Mouse (Mus musculus): Measurements from ENCODE around the gene Coro6. TPM values are rescaled to one million over a fixed set of nuclear protein-coding genes. Genes with fewer than 3 reads are reported as not detected.

Coro6 gene
- polyA plus RNA-seq, 1 experiment from 2014 or later, result 55.5 TPM

DNA sequence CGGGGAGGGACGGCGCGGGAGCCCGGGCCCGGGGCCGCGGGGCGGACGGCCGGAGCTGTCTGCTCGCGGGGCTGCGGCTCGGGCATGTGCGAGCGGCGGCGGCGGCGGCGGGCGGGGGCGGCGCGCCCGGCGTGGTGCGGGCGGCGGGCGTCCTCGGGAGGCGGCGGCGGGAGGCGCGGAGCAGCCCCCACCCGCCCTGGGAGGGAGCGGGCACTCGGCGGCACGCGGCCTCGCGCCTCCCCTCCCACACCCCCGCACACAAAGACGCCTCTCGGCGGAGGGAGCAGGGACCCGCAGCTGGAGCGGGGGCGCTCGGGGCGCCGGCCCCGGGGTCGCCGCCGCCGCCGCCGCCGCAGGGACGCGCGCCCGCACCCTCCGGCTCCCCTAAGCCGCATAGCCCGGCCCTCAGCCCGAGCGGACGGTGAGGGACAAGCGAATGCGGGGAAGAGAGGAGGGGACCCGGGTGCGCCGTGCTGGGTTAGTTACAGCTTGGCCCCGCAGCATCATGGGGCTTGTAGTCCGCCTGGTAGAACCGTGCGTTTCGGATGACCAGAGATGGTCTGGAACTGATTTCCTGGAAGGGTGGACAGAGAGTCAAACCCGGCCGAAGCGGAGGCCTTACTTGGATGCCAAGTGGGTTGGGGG lies 27.5 kb downstream of the Coro6 start, which contains the start of gene Ankrd13b:
Gene Ankrd13b, minus strand, starts transcription at position 88 of the 645 bp plus-strand sequence.
- Histone ChIP-seq H3K27me3 (ENCODE audit: control insufficient read depth, insufficient read depth, low read length) (no peaks in the 10 kb centered on the region), H3K9me3 (ENCODE audit: control insufficient read depth, low read length) (no peaks in the 10 kb centered on the region), H3K36me3 (ENCODE audit: control insufficient read depth, insufficient read depth, low read length) (no peaks in the 10 kb centered on the region), H3K4me2 (ENCODE audit: low read length) (peak within 1 kb of the TSS; percentile 99), H3K27ac (replicated peaks in 1 of 2; ENCODE audit: control insufficient read depth in 1 of 2, insufficient read depth in 1 of 2, low read depth in 2 of 2, low read length in 2 of 2) (peak within 1 kb of the TSS in 1 of 2 experiments; percentile 1; a peak in 2 of 4 replicates), H3K9ac (ENCODE audit: low read length) (peak within 1 kb of the TSS; percentile 86), H3K4me3 (ENCODE audit: control insufficient read depth in 1 of 2, insufficient read depth in 1 of 2, low read depth in 1 of 2, low read length in 2 of 2) (peak within 1 kb of the TSS; percentile 85 to 87), H3K4me1 (ENCODE audit: control insufficient read depth in 2 of 2, insufficient read depth in 2 of 2, low read length in 2 of 2) (peaks cover 34 to 45% of the 10 kb centered on the region in 2 experiments)
- WGBS, result 1% methylated on average over 73 of the region's 87 CpGs
- no peak for ATAC-seq (ENCODE audit: insufficient number of reproducible peaks, insufficient read depth, low FRiP score, low read depth)

DNA sequence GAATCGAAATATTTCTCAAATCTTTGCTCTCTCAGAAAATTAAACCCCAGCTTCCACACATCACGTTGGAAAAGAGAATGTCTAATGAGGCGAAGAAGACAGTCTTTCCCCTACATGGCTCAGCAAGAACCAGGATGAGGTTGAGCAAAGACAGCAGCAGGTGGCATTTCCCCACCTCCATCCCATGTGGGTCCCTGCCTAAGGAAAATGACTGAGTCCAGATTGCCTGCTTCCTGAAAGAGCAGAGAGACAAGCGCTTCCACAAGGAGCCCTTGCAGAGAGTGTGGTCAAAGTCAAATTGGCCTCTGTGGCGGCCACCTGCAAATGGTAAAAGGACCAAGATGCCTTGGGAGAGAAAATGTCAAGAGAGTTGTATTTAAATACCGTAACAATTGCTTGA lies 28.2 kb downstream of the Coro6 start:
- 72% methylated on average over 6 of the region's 6 CpGs for WGBS
- H3K9me3 ChIP-seq (ENCODE audit: control insufficient read depth, low read length), result no peaks in the 10 kb centered on the region
- H3K9ac ChIP-seq (ENCODE audit: low read length), result 0 out of 2 replicates have a peak overlapping the region, but pooled peaks have one; percentile 27
- no peaks in the 10 kb centered on the region for H3K27me3 ChIP-seq (ENCODE audit: control insufficient read depth, insufficient read depth, low read length)
- peak overlapping the region; percentile 99 for H3K4me2 ChIP-seq (ENCODE audit: low read length)
- H3K4me1 ChIP-seq (ENCODE audit: control insufficient read depth in 2 of 2, insufficient read depth in 2 of 2, low read length in 2 of 2), result peaks cover 34 to 52% of the 10 kb centered on the region in 2 experiments
- no peak for ATAC-seq (ENCODE audit: insufficient number of reproducible peaks, insufficient read depth, low FRiP score, low read depth)
- H3K4me3 ChIP-seq (ENCODE audit: control insufficient read depth in 1 of 2, insufficient read depth in 1 of 2, low read depth in 1 of 2, low read length in 2 of 2), result peak overlapping the region in 1 of 2 experiments; percentile 87; a peak in 1 of 4 replicates
- H3K27ac ChIP-seq (replicated peaks in 1 of 2; ENCODE audit: control insufficient read depth in 1 of 2, insufficient read depth in 1 of 2, low read depth in 2 of 2, low read length in 2 of 2), result peak overlapping the region in 1 of 2 experiments; percentile 1; a peak in 1 of 4 replicates
- H3K36me3 ChIP-seq (ENCODE audit: control insufficient read depth, insufficient read depth, low read length), result no peaks in the 10 kb centered on the region

DNA sequence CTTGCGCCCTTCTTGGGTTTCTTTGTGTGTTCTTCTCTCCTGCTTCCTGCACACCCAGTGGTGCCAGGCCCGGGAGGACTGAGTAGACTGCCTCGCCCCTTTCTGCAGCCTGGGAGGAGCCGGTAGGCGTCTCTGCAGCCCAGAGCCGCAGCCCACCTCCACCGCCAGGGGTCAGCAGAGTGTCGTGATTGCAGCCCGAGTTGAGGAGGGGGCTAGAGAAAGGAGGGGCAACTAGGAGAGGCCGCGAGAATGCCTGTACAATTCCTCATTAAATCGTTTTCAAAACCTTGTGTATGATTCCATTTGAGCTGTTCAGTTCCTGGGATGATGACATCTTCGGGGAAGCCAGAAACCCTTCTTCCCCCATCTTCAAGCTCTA lies 28.9 kb downstream of the Coro6 start:
- peak overlapping the region; percentile 92 to 94 for H3K4me3 ChIP-seq (ENCODE audit: control insufficient read depth in 1 of 2, insufficient read depth in 1 of 2, low read depth in 1 of 2, low read length in 2 of 2)
- H3K36me3 ChIP-seq (ENCODE audit: control insufficient read depth, insufficient read depth, low read length), result no peaks in the 10 kb centered on the region
- H3K27me3 ChIP-seq (ENCODE audit: control insufficient read depth, insufficient read depth, low read length), result no peaks in the 10 kb centered on the region
- H3K4me1 ChIP-seq (ENCODE audit: control insufficient read depth in 2 of 2, insufficient read depth in 2 of 2, low read length in 2 of 2), result peaks cover 36 to 58% of the 10 kb centered on the region in 2 experiments
- peak overlapping the region; percentile 95 to 98 for H3K27ac ChIP-seq (replicated peaks in 1 of 2; ENCODE audit: control insufficient read depth in 1 of 2, insufficient read depth in 1 of 2, low read depth in 2 of 2, low read length in 2 of 2)
- peak; percentile 41 for ATAC-seq (ENCODE audit: insufficient number of reproducible peaks, insufficient read depth, low FRiP score, low read depth)
- H3K9ac ChIP-seq (ENCODE audit: low read length), result peak overlapping the region; percentile 96
- H3K4me2 ChIP-seq (ENCODE audit: low read length), result peak overlapping the region; percentile 94
- H3K9me3 ChIP-seq (ENCODE audit: control insufficient read depth, low read length), result no peaks in the 10 kb centered on the region
- WGBS, result 0% methylated on average over 13 of the region's 13 CpGs

DNA sequence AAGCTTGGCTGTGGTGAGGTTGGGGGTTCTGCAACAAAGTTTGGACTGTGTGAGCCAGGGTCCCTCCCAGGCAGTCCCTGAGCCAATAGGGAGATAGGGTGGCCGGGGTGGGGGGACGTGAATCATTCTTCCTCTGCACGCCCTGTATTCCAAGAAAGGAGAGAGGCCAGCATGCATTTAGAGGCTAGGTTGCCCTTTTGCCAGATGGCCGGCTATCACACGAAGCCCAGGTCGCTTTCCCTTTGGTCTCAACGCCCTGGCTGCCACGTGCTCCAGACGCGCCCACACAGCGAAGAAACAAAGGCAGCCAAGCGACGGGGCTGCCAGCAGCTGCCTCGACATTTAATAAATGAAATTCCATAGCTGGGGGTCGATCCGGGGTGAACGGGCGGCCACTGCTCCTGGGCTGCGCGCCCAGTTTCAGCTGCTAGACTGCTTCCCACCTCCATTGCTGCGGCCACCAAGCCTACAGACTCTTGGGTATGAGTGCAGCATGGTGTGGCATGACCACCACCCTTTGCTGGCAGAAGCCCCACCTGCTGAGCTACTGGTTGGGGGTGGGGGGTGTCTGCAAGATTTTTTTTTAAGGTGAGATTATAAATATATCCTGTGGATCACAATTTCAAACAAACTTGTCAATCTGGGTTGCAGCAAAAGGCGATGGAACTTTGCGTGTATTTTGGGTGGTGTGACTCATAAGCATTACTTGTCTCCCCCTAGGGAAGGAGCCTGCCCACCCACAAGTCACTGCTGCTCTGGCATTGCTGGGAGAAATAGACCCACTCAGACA lies 29.5 kb downstream of the Coro6 start:
- Histone ChIP-seq H3K4me3 (ENCODE audit: control insufficient read depth in 1 of 2, insufficient read depth in 1 of 2, low read depth in 1 of 2, low read length in 2 of 2) (peak overlapping the region; percentile 92 to 94), H3K27me3 (ENCODE audit: control insufficient read depth, insufficient read depth, low read length) (no peaks in the 10 kb centered on the region), H3K27ac (replicated peaks in 1 of 2; ENCODE audit: control insufficient read depth in 1 of 2, insufficient read depth in 1 of 2, low read depth in 2 of 2, low read length in 2 of 2) (peak overlapping the region; percentile 95 to 98), H3K4me2 (ENCODE audit: low read length) (peak overlapping the region; percentile 94), H3K36me3 (ENCODE audit: control insufficient read depth, insufficient read depth, low read length) (no peaks in the 10 kb centered on the region), H3K4me1 (ENCODE audit: control insufficient read depth in 2 of 2, insufficient read depth in 2 of 2, low read length in 2 of 2) (peaks cover 35 to 60% of the 10 kb centered on the region in 2 experiments), H3K9ac (ENCODE audit: low read length) (peak overlapping the region; percentile 96), H3K9me3 (ENCODE audit: control insufficient read depth, low read length) (no peaks in the 10 kb centered on the region)
- 2% methylated on average over 23 of the region's 23 CpGs for WGBS
- peak; percentile 57 for ATAC-seq (ENCODE audit: insufficient number of reproducible peaks, insufficient read depth, low FRiP score, low read depth)

DNA sequence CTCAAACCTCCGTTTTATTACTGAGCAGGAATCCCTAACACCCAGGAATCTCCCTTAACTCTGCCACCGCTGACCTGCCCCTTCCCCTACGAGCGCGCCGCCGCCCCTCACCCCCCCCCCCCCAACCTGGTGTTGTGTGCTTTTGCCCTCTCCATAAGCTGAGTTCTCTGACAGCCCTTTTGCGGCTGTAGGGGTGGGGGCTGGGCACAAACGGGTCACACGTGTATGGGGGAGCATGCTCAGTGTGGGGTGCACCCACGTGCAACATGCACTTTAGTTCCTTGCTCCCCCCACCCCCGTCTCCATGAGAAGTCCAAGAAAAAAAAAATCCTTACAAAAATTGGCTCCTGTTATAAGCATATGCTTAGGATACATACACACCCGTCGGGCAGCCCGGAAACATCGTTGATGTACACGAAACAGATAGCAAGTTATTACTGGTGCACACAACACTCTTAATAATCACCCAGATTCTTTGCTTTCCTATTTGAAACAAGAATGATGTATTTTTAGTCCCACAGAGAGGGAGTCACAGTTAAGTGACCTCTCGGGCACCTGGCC lies 30.2 kb downstream of the Coro6 start:
- WGBS, result under 1% methylated on average over 16 of the region's 18 CpGs
- Histone ChIP-seq H3K27ac (replicated peaks in 1 of 2; ENCODE audit: control insufficient read depth in 1 of 2, insufficient read depth in 1 of 2, low read depth in 2 of 2, low read length in 2 of 2) (peak overlapping the region; percentile 95 to 98), H3K36me3 (ENCODE audit: control insufficient read depth, insufficient read depth, low read length) (no peaks in the 10 kb centered on the region), H3K9me3 (ENCODE audit: control insufficient read depth, low read length) (no peaks in the 10 kb centered on the region), H3K27me3 (ENCODE audit: control insufficient read depth, insufficient read depth, low read length) (no peaks in the 10 kb centered on the region), H3K4me1 (ENCODE audit: control insufficient read depth in 2 of 2, insufficient read depth in 2 of 2, low read length in 2 of 2) (peaks cover 36 to 61% of the 10 kb centered on the region in 2 experiments), H3K4me2 (ENCODE audit: low read length) (peak overlapping the region; percentile 94), H3K9ac (ENCODE audit: low read length) (peak overlapping the region; percentile 96), H3K4me3 (ENCODE audit: control insufficient read depth in 1 of 2, insufficient read depth in 1 of 2, low read depth in 1 of 2, low read length in 2 of 2) (peak overlapping the region; percentile 92 to 94)
- ATAC-seq (ENCODE audit: insufficient number of reproducible peaks, insufficient read depth, low FRiP score, low read depth), result no peak

DNA sequence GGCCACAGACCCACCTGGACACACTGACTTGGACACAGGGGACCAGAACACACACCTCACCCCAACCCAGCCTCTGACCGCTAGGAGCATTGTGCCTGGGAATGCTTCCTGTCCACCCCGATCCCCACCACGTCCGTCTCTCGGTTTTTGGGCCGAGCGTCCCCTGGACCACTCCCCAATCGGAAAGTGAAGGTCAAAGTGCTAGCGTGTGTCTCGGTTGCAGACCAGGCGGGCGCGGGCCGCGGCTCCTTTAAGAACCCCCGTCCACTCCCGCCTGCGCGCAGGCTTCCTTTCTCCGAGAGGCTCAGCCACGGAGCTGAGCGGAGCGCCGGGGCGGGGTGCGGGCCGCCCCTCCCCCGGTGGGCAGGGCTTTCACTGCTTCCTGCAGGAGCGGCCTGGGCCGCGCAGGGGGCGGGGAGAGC lies 30.7 kb downstream of the Coro6 start:
- Histone ChIP-seq H3K9me3 (ENCODE audit: control insufficient read depth, low read length) (no peaks in the 10 kb centered on the region), H3K4me3 (ENCODE audit: control insufficient read depth in 1 of 2, insufficient read depth in 1 of 2, low read depth in 1 of 2, low read length in 2 of 2) (peak overlapping the region; percentile 92 to 94), H3K27me3 (ENCODE audit: control insufficient read depth, insufficient read depth, low read length) (no peaks in the 10 kb centered on the region), H3K27ac (replicated peaks in 1 of 2; ENCODE audit: control insufficient read depth in 1 of 2, insufficient read depth in 1 of 2, low read depth in 2 of 2, low read length in 2 of 2) (peak overlapping the region; percentile 95 to 98), H3K4me1 (ENCODE audit: control insufficient read depth in 2 of 2, insufficient read depth in 2 of 2, low read length in 2 of 2) (peaks cover 40 to 66% of the 10 kb centered on the region in 2 experiments), H3K4me2 (ENCODE audit: low read length) (peak overlapping the region; percentile 94), H3K36me3 (ENCODE audit: control insufficient read depth, insufficient read depth, low read length) (no peaks in the 10 kb centered on the region), H3K9ac (ENCODE audit: low read length) (peak overlapping the region; percentile 96)
- whole genome bisulfite sequencing, result under 1% methylated on average over 28 of the region's 32 CpGs
- peak; percentile 75 for ATAC-seq (ENCODE audit: insufficient number of reproducible peaks, insufficient read depth, low FRiP score, low read depth)

DNA sequence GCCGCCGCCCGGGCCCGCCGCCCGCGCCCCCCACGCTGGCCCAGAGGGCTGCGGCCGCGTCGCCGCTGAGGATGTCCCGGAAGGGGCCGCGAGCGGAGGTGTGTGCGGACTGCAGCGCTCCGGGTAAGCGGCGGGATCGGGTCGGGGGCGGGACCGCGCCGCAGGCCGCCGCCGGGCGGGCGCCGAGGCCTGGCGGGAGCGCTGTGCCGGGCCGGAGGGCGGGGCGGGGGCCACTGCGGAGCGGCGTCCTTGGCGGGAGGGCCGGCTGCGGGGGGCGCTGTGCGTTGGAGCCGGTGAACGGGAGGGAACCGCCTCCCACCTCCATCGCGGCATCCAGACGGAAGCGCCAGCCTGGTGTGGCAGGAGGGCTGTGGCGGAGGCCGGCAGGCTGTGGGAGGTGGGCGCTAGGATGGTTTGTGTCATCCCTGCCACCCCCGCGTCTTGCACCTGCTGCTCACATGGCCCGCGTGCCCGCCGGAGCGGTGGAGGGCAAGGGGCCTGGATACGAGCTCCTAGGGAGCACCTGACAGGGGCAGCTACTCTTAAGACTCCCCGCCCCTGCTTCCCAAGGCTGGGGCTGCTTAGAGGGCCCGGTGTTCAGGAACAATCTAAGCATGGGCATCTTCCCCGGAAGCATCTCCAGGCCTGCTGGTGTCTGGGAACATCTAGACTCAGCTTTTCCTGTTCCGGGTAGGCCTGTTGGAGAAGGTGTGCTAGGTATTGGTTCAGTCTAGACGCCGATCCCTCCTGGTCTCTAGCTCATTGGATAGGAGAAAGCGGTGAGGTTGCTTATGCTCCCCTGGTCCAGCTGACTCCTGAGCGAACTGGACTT lies 31.5 kb downstream of the Coro6 start, which contains the start of gene Git1:
Gene Git1, plus strand, starts transcription at position 51 of the 832 bp plus-strand sequence.
- peaks cover 40 to 72% of the 10 kb centered on the region in 2 experiments for H3K4me1 ChIP-seq (ENCODE audit: control insufficient read depth in 2 of 2, insufficient read depth in 2 of 2, low read length in 2 of 2)
- H3K9me3 ChIP-seq (ENCODE audit: control insufficient read depth, low read length), result no peaks in the 10 kb centered on the region
- H3K9ac ChIP-seq (ENCODE audit: low read length), result peak within 1 kb of the TSS; percentile 96
- H3K36me3 ChIP-seq (ENCODE audit: control insufficient read depth, insufficient read depth, low read length), result 0 out of 2 replicates have a peak, but pooled peaks cover under 1% of the 10 kb centered on the region
- H3K27ac ChIP-seq (replicated peaks in 1 of 2; ENCODE audit: control insufficient read depth in 1 of 2, insufficient read depth in 1 of 2, low read depth in 2 of 2, low read length in 2 of 2), result peak within 1 kb of the TSS; percentile 95 to 98
- H3K4me3 ChIP-seq (ENCODE audit: control insufficient read depth in 1 of 2, insufficient read depth in 1 of 2, low read depth in 1 of 2, low read length in 2 of 2), result peak within 1 kb of the TSS; percentile 92 to 94
- no peak for ATAC-seq (ENCODE audit: insufficient number of reproducible peaks, insufficient read depth, low FRiP score, low read depth)
- H3K27me3 ChIP-seq (ENCODE audit: control insufficient read depth, insufficient read depth, low read length), result no peaks in the 10 kb centered on the region
- H3K4me2 ChIP-seq (ENCODE audit: low read length), result peak within 1 kb of the TSS; percentile 94
- 1% methylated on average over 58 of the region's 74 CpGs for WGBS

Data from heart, embryonic 14.5 days (tissue).